Mouse (Mus musculus): ENCODE results near the gene Tlcd1.
A peak's percentile ranks its signal among the peaks of the same experiment; 100 is the strongest.
"Not testable (repeated sequence)": the region's sequence is repeated elsewhere in the genome, so short reads cannot be mapped to it uniquely, and the experiment has no call there.

Tlcd1 gene

GRCm38 (mm10) chr11:78176402-78176862, at the start of gene Tlcd1, which contains the start of gene Nek8:
Gene Tlcd1, plus strand, starts transcription at chr11:78176711.
Gene Nek8, minus strand, starts transcription at chr11:78176675.
- DNase-seq (ENCODE audit: low read depth, low spot score) = peak; percentile 92
- peaks cover 8% of the 10 kb centered on the region for H3K36me3 ChIP-seq (ENCODE audit: control insufficient read depth, insufficient read depth, low read length, poor library complexity, severe bottlenecking)
- H3K27me3 ChIP-seq (ENCODE audit: control insufficient read depth, insufficient read depth, low read length, poor library complexity, severe bottlenecking) = no peaks in the 10 kb centered on the region

- Histone ChIP-seq H3K27me3 (ENCODE audit: control insufficient read depth, insufficient read depth, low read length, poor library complexity, severe bottlenecking) (no peaks in the 10 kb centered on the region), H3K36me3 (ENCODE audit: control insufficient read depth, insufficient read depth, low read length, poor library complexity, severe bottlenecking) (no peaks in the 10 kb centered on the region)
- peak; percentile 65 for DNase-seq (ENCODE audit: low read depth, low spot score)
These were observed 49.8 kb upstream of the Tlcd1 start for GRCm38 (mm10) chr11:78126739-78127138.

- no peak for DNase-seq (ENCODE audit: low read depth, low spot score)
- no peaks in the 10 kb centered on the region for H3K27me3 ChIP-seq (ENCODE audit: control insufficient read depth, insufficient read depth, low read length, poor library complexity, severe bottlenecking)
- no peaks in the 10 kb centered on the region for H3K36me3 ChIP-seq (ENCODE audit: control insufficient read depth, insufficient read depth, low read length, poor library complexity, severe bottlenecking)
These were observed 47.1 kb upstream of the Tlcd1 start for GRCm38 (mm10) chr11:78129458-78129857.

GRCm38 (mm10) chr11:78133915-78134314, 42.6 kb upstream of the Tlcd1 start:
- no peaks in the 10 kb centered on the region for H3K27me3 ChIP-seq (ENCODE audit: control insufficient read depth, insufficient read depth, low read length, poor library complexity, severe bottlenecking)
- DNase-seq (ENCODE audit: low read depth, low spot score) = no peak
- no peaks in the 10 kb centered on the region for H3K36me3 ChIP-seq (ENCODE audit: control insufficient read depth, insufficient read depth, low read length, poor library complexity, severe bottlenecking)

GRCm38 (mm10) chr11:78134344-78134743, 42.2 kb upstream of the Tlcd1 start:
- H3K36me3 ChIP-seq (ENCODE audit: control insufficient read depth, insufficient read depth, low read length, poor library complexity, severe bottlenecking) = no peaks in the 10 kb centered on the region
- no peaks in the 10 kb centered on the region for H3K27me3 ChIP-seq (ENCODE audit: control insufficient read depth, insufficient read depth, low read length, poor library complexity, severe bottlenecking)
- no peak for DNase-seq (ENCODE audit: low read depth, low spot score)

GRCm38 (mm10) chr11:78135314-78135713, 41.2 kb upstream of the Tlcd1 start:
- not testable (repeated sequence) for H3K36me3 ChIP-seq (ENCODE audit: control insufficient read depth, insufficient read depth, low read length, poor library complexity, severe bottlenecking); H3K27me3 ChIP-seq (ENCODE audit: control insufficient read depth, insufficient read depth, low read length, poor library complexity, severe bottlenecking); DNase-seq (ENCODE audit: low read depth, low spot score)

GRCm38 (mm10) chr11:78136132-78136531, 40.4 kb upstream of the Tlcd1 start:
- Histone ChIP-seq H3K27me3 (ENCODE audit: control insufficient read depth, insufficient read depth, low read length, poor library complexity, severe bottlenecking) (no peaks in the 10 kb centered on the region), H3K36me3 (ENCODE audit: control insufficient read depth, insufficient read depth, low read length, poor library complexity, severe bottlenecking) (no peaks in the 10 kb centered on the region; the same call in 1 of the 2 replicates)
- no peak for DNase-seq (ENCODE audit: low read depth, low spot score)

- Histone ChIP-seq H3K27me3 (ENCODE audit: control insufficient read depth, insufficient read depth, low read length, poor library complexity, severe bottlenecking) (no peaks in the 10 kb centered on the region), H3K36me3 (ENCODE audit: control insufficient read depth, insufficient read depth, low read length, poor library complexity, severe bottlenecking) (no peaks in the 10 kb centered on the region; the same call in 1 of the 2 replicates)
- DNase-seq (ENCODE audit: low read depth, low spot score) = no peak
These were observed 38.9 kb upstream of the Tlcd1 start for GRCm38 (mm10) chr11:78137584-78137983.

GRCm38 (mm10) chr11:78138023-78138422, 38.5 kb upstream of the Tlcd1 start:
- no peak for DNase-seq (ENCODE audit: low read depth, low spot score)
- no peaks in the 10 kb centered on the region for H3K27me3 ChIP-seq (ENCODE audit: control insufficient read depth, insufficient read depth, low read length, poor library complexity, severe bottlenecking)

GRCm38 (mm10) chr11:78140665-78141064, 35.8 kb upstream of the Tlcd1 start:
- Histone ChIP-seq H3K36me3 (ENCODE audit: control insufficient read depth, insufficient read depth, low read length, poor library complexity, severe bottlenecking) (peaks cover 1% of the 10 kb centered on the region; the same call in 1 of the 2 replicates), H3K27me3 (ENCODE audit: control insufficient read depth, insufficient read depth, low read length, poor library complexity, severe bottlenecking) (no peaks in the 10 kb centered on the region)
- DNase-seq (ENCODE audit: low read depth, low spot score) = no peak

More at GRCm38 (mm10) chr11:78138023-78138422, 38.5 kb upstream of the Tlcd1 start:
- peaks cover 1% of the 10 kb centered on the region; the same call in 1 of the 2 replicates for H3K36me3 ChIP-seq (ENCODE audit: control insufficient read depth, insufficient read depth, low read length, poor library complexity, severe bottlenecking)

GRCm38 (mm10) chr11:78143520-78143919, 33.0 kb upstream of the Tlcd1 start:
- no peak for DNase-seq (ENCODE audit: low read depth, low spot score)
- Histone ChIP-seq H3K27me3 (ENCODE audit: control insufficient read depth, insufficient read depth, low read length, poor library complexity, severe bottlenecking) (no peaks in the 10 kb centered on the region), H3K36me3 (ENCODE audit: control insufficient read depth, insufficient read depth, low read length, poor library complexity, severe bottlenecking) (peaks cover 5% of the 10 kb centered on the region)

GRCm38 (mm10) chr11:78146168-78146567, 30.3 kb upstream of the Tlcd1 start:
- H3K27me3 ChIP-seq (ENCODE audit: control insufficient read depth, insufficient read depth, low read length, poor library complexity, severe bottlenecking) = no peaks in the 10 kb centered on the region
- peaks cover 5% of the 10 kb centered on the region for H3K36me3 ChIP-seq (ENCODE audit: control insufficient read depth, insufficient read depth, low read length, poor library complexity, severe bottlenecking)
- no peak for DNase-seq (ENCODE audit: low read depth, low spot score)

- no peak for DNase-seq (ENCODE audit: low read depth, low spot score)
- Histone ChIP-seq H3K36me3 (ENCODE audit: control insufficient read depth, insufficient read depth, low read length, poor library complexity, severe bottlenecking) (peaks cover 5% of the 10 kb centered on the region; the same call in 1 of the 2 replicates), H3K27me3 (ENCODE audit: control insufficient read depth, insufficient read depth, low read length, poor library complexity, severe bottlenecking) (no peaks in the 10 kb centered on the region)
These were observed 29.6 kb upstream of the Tlcd1 start for GRCm38 (mm10) chr11:78146707-78147543.

- no peaks in the 10 kb centered on the region for H3K27me3 ChIP-seq (ENCODE audit: control insufficient read depth, insufficient read depth, low read length, poor library complexity, severe bottlenecking)
- H3K36me3 ChIP-seq (ENCODE audit: control insufficient read depth, insufficient read depth, low read length, poor library complexity, severe bottlenecking) = peaks cover 4% of the 10 kb centered on the region; the same call in 1 of the 2 replicates
- DNase-seq (ENCODE audit: low read depth, low spot score) = peak; percentile 38
These were observed 25.4 kb upstream of the Tlcd1 start for GRCm38 (mm10) chr11:78151161-78151560.

All from splenic B cell, adult 2 months (primary cell).